Mouse (Mus musculus) 416B (cell line): ENCODE data around the gene Ppp1r1b.
"Not testable (repeated sequence)": the region's sequence is repeated elsewhere in the genome, so short reads cannot be mapped to it uniquely, and the experiment has no call there.

Experiments used
- DNase-seq: peaks from one replicate; pipeline ENCODE4 v3.0.0; 2011; ENCODE audit warnings: low read depth

Ppp1r1b gene

DNA sequence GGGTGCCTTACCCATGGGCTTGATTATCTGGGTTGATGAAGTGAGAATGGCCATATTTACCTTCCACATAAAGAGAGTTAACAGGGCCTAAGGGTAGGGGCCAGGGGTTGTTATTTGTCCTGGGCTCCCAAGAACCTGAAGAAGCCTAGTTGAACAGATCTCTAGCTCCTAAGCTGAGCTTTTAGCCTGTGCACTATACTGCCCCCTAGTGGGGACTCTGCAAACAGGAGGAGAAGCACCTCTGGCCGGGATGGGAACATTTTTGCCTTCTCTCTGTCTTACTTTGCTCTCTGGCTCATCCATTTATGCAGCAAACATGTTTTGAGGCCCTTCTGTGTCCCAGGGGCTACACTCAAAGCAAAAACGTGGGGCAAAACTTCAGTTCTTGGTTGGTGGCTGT lies 24.2 kb downstream of the Ppp1r1b start:
- DNase-seq: peak; percentile 73

- DNase-seq: no peak
Measured at GRCm38 (mm10) chr11:98373244-98373643, 25.0 kb downstream of the Ppp1r1b start.

DNA sequence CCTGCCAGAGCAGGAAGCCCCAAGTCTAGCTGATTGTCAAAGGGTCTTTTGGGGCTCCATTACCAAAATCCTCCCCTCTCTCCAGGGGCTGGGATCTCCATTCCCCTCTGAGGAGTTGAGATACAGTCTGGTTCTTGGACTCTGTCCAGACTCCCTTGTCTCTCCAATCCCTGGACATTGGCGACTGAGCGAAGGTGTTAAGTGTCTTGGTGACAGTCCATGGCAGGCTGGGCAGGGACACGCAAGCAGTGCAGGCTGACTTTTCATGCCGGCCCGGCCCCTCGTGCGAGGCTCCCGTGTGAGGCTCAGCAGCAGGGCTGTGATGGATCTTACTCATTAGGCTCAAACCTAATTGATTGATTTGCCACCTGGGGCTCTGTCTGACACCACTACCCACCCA lies 26.1 kb downstream of the Ppp1r1b start:
- no peak for DNase-seq

DNA sequence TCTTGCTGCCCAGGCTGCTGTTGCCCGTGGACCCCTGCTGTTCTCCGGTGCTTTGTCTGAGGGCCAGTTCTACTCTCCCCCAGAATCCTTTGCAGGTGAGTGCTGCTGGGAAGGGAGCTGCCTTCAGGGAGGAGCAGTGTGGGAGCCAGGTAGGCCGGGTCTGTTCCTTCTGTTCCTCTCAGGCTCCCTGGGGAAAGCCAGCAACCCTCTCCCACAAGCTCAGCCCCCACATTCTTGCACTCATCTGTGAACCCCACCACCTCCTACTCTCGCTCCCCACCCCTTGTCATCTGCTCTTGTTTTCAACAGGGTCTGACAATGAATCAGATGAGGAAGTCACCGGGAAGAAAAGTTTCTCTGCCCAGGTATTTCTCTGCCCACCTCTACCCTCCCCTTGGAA lies 28.6 kb downstream of the Ppp1r1b start:
- no peak for DNase-seq

DNA sequence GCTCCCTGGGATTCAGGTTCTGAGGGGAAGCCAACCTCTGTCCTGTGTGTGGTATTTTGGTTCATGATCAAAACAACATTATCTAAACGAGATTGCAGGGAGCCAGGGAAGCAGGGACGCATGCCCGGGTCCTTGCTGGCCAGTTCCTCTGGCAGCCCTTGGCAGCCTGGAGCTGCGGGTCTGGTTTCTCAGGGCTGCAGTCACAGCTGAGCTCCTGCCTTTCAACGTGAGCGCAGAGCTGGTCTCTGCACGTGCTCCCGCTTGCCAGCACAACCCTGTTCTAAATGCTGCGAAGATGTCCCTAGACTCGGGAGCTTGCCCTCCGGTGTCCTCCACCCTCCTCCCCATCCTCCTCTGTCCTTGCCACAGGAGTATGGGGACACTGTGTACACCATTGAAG lies 29.6 kb downstream of the Ppp1r1b start:
- DNase-seq: no peak

DNA sequence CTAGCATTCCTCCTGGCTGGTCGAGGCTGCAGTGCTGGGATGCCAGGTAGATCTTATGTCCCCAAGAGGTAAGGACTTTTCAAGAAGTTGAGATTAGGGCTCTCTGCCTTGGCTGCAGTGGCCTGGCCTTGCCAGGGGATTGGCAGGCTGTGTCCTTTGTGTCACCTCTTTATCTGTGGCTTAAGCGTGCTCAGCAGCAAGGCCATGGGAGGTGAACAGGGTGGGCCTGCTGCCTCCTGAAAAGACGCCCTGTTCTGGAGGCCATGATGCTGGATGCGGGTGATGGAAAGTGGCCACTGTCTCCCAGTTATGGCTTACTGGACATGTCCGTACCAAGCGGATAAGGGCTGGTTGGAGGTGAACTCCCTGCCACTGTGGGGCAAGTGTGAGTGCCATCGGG lies 31.2 kb downstream of the Ppp1r1b start:
- no peak for DNase-seq

DNA sequence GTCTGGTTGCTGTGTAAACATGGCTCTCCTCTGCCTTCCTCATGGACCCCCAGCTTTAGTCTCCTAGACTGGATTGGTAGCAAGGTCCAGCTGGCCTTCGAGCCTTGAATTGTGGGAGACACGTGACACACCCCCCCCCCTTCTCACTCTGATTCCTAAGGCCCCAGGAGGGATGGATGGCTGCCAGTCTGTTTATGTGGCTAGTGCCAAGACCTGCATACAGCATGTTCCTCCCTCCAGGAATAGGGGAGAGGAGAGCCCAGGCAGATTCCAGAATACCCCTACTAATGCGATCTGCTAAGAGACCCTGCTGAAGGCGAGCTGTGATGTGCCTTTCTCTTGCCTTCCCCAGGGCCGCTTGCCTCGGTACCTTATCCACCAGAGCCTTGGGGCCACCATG lies 31.9 kb downstream of the Ppp1r1b start:
- no peak for DNase-seq

DNA sequence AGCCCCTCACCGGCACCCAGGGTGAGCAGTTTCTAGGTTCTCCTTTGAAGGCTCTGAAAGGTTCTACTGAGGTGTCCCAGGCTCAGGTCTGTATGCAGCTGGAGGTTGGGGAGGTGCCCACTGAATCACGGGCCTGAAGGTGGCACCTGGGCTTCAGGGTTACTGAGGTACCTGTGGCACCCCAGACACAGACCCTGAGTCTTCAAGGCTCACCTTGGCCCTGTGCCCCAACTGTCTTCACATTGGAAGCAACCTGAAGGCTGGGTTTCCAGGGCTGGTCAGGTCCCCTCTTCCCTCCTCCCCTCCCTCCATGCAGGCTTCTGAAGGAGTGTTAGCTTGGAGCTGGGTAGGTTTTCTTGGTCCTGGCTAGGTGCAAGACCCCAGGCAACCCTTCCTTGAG lies 33.4 kb downstream of the Ppp1r1b start:
- no peak for DNase-seq

DNA sequence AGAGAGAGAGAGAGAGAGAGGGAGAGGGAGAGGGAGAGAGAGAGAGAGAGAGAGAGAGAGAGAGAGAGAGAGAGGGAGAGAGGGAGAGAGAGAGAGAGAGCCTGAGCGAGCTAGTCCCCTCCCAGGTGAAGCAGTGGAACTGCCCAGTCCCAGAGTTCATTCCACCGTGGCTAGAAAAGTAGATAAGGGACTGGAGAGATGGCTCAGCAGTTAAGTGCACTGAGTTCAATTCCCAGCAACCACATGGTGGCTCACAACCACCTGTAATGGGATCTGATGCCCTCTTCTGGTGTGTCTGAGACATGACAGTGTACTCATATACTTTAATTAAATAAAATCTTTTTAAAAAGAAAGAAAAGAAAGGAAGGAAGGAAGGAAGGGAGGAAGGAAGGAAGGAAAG lies 34.2 kb downstream of the Ppp1r1b start:
- not testable (repeated sequence) for DNase-seq

- DNase-seq: no peak
Measured at GRCm38 (mm10) chr11:98383261-98384030, 35.2 kb downstream of the Ppp1r1b start, which contains the start of gene Tcap. Gene Tcap (plus strand): TSS chr11:98383811.

- no peak for DNase-seq
Measured at GRCm38 (mm10) chr11:98384216-98384615, 36.0 kb downstream of the Ppp1r1b start.

DNA sequence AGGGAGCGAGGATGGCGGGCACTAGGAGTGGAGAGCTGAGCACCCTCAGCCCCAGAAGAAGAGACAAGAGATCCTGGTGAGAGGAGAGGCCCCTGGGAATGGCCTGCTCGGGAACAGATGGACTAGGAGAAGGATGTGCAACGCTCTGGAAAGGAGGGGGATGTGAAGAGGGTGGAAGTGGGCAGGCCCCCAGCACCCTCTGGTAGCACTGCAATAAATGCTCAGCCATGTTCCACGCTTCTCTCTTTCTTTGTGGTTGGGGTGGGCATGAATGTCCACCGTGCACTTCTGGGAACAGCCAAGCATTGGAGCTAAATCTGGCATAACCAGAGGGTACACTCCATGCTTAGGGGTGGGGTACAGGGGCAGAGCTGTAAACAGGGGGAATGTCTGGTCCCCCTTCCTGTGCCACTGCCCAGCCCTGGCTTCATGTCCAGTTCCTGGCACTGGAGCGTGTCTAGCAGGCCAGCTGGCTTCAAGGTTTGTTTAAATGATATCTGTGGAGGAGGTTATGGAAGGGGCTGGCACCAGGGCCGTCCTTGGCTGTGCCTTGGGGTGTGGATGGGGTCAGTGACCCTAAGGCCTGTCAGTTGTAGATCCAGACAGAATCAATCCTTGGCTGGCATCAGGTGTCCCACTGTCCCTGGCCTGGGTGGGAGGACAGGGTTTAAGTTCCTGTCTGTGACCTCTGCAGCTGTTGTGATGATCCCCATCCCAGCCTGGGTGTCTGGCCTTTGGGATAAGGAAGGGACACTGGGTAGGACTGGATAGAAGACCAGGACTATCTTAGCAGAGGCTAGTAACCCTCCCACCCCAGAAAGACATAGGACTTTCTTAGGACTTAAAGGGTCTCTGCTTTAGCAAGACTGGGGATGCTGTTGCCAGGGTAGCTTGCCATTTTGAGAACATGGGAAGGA lies 36.8 kb downstream of the Ppp1r1b start:
- DNase-seq: no peak

- no peak for DNase-seq
Measured at GRCm38 (mm10) chr11:98385638-98386585, 37.7 kb downstream of the Ppp1r1b start, which contains the start of gene Pnmt. Gene Pnmt (plus strand): TSS chr11:98386450.

- DNase-seq: no peak
Measured at GRCm38 (mm10) chr11:98386596-98386995, 38.4 kb downstream of the Ppp1r1b start.

DNA sequence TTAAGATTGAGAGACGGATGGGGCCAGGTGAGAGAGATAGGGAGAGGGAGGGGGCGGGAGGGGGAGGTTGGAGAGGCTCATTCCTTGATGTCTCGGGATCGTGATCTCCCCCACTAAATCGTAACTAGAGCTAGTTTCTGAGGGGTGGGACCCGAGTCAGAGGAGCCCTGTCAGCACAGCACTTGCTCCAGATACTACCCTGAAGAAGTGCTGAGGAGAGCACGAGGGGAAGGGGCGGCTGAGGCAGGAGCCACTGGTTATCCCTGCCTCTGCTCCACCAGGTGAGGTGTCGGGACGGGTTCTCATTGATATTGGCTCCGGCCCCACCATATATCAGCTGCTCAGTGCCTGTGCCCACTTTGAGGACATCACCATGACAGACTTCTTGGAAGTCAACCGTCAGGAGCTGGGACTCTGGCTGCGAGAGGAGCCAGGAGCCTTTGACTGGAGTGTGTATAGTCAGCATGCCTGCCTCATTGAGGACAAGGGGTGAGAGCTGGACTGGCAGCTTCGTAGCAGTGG lies 38.9 kb downstream of the Ppp1r1b start:
- no peak for DNase-seq

- no peak for DNase-seq
Measured at GRCm38 (mm10) chr11:98388282-98388681, 40.1 kb downstream of the Ppp1r1b start.

- DNase-seq: peak; percentile 61
Measured at GRCm38 (mm10) chr11:98389221-98389780, 41.1 kb downstream of the Ppp1r1b start.

DNA sequence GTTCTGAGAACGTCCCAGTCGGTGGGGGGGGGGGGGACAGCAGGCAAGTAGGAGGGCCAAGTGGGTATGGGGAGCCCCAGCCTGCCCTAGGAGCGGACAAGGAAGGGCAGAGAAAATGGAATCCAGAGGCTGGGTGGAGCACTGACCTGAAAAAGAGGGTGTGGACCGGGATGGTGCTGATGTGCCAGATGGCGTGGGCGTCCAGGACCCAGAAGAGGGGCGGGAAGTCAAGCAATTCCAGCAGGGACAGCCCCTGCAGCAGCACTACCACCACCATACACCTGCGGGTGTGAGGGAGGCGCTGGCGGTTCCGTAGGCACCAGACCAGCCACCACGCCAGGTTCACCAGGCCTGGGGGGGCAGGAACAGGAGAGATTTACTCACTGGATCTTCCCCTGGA lies 41.9 kb downstream of the Ppp1r1b start:
- DNase-seq: no peak

DNA sequence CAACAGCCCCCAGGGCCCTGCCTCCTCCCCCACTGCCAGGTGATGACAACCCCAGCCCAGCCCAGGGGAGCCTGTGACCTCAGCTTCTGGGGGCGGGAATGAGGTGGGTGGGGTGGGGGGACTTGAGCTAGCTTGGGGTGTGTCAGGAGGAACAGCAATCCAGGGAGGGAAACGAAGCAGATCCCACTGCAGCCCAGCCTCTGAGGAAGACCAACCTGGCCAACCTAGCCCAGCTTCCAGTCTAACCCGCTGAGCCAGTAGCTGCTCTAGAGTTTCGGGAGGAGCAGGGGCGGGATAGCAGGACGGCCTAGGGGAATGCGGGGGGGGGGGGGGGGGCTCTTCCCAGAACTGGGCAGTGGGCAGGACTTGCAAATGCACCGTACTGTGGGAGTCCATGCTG lies 43.8 kb downstream of the Ppp1r1b start:
- no peak for DNase-seq

DNA sequence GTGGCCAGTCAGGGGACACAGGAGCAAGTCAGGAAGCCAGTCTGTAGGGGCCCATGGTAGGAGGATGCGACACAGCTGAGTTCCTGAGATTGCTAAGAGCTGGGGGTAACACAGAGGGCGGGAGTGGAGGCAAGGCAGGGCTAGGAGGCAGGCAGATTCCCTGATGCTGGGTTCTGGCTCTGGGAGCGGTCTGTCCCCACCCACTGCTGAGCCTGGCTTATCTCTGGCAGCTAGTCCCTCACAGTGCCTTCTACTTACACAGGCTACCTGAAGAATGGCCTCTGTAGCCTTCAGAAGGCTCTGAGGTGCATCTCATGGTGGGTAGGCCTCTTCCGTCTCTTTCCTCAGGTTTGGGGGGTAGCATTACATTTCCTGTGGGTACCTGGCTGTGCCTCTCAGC lies 44.4 kb downstream of the Ppp1r1b start:
- no peak for DNase-seq

- peak; percentile 90 for DNase-seq
Measured at GRCm38 (mm10) chr11:98393317-98393716, 45.1 kb downstream of the Ppp1r1b start.
